Mouse (Mus musculus) erythroblast, adult 5-6 weeks (primary cell): ENCODE measurements around the gene Vcpkmt. TPM values are rescaled to one million over a fixed set of nuclear protein-coding genes. Genes with fewer than 3 reads are reported as not detected.
A peak's percentile ranks its signal among the peaks of the same experiment; 100 is the strongest.
"Not testable (repeated sequence)": the region's sequence is repeated elsewhere in the genome, so short reads cannot be mapped to it uniquely, and the experiment has no call there.

Experiments
- ATAC-seq: replicated peaks from 2 replicates; pipeline ENCODE4 v1.8.0; 2016; ENCODE audit warnings: moderate number of reproducible peaks, mild to moderate bottlenecking, moderate TSS enrichment, inconsistent platforms; ENCODE audit not compliant: poor library complexity, low FRiP score, severe bottlenecking
- total RNA-seq, 2 experiments: library from RNA; stranded (forward) in 1 of 2; stranded (reverse) in 1 of 2; fragments of 150-400 nt in 1 of 2; fragments of 200-764, 138-1000 nt in 1 of 2; gene quantifications; 2 replicates each; pipeline versions ENCODE4 v1.2.3 to v1.2.4; 2015 to 2017; ENCODE audit warnings: low replicate concordance in 2 of 2

The Vcpkmt gene
- total RNA-seq (2015; ENCODE audit: low replicate concordance) = 2.3 and 16.3 TPM in 2 replicates
- 0.42 and 0.51 TPM in 2 replicates for total RNA-seq (2017; ENCODE audit: low replicate concordance)

DNA sequence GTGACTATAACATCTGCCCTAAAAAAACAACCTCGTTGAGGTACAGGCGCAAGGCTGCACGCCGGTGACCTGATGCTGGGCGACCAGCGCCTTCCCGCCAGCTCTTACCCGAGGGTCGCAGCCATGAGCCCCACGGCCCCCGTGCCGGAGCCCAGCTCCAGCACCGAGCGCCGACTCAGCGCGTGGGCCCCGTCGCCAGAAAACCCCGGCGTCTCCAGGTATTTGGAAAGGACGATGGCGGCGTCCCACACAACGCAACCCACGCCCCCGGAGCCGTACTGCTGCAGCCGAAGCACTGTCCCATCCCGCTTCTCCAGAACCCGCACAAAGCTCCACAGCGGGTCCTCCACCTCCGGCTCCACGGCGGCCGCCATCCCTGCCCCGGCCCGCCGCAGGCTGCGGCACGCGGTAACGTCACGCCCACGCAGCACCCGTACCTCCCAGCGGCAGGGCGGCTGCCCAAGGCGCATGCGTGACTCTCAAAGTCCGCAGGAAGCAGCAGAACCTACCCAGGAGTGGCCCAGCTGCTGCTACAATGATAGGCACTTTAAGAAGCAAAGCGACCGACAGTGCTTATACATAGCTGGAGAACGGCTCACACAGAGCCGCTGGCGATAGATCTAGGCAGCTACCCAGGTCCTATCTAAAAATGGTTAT, at the start of gene Vcpkmt:
Gene Vcpkmt, minus strand, starts transcription at position 416 of the 657 bp plus-strand sequence.
- ATAC-seq = peak; percentile 99

DNA sequence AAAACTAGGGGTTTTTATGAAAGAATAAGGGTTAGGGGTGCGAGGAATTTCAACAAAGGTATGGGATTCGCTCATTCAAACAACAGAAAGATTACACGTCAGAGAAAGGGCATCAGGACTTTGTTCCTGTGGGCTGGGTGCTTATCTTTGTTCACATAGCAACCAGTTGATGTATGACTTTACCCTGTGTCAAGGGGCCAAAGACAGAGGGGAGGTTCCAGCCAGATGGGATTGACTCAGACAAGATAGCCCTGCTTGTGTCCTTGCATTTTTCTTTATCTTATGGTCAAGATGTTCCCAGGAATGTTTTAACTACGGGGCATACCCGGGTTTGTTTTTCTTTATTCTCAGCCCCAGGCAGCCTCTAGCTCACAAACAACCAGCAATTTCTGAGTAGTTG, 35.8 kb upstream of the Vcpkmt start:
- not testable (repeated sequence) for ATAC-seq

GRCm38 (mm10) chr12:69604367-69604766, 21.5 kb upstream of the Vcpkmt start:
- ATAC-seq = no peak

GRCm38 (mm10) chr12:69597446-69597845, 14.6 kb upstream of the Vcpkmt start:
- ATAC-seq = no peak

DNA sequence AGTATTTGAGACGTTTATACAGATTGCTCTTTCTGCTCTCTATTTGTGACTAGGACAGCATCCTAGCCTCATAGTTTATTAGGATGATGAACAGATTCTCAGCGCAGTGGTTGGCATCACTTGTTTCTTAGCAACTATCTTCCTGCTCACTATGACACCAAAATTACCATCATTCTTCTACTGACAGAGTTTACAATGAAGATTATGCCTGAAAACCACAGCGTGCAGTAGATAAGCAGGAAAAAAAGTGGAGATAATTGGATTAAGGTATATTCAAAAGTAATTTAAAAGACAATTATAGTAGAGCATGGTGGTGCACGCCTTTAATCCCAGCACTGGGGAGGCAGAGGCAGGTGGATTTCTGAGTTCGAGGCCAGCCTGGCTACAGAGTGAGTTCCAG, 10.3 kb upstream of the Vcpkmt start:
- no peak for ATAC-seq

DNA sequence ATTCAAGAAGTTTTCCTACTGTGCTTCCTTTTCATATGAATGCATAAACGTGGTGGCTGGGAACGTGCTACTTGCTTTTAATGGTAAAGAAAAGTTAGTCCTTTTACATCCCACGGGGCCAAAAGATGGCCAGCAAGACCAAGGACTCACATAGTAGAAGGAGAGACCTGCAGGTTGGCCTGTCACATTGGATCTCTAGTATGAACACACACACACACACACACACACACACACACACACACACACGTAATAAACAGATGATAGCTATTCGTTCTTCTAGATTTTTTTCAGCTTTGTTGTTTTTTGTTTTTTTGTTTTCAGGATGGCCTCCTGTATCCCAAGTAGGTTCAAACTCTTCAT, 422 bp upstream of the Vcpkmt start:
- ATAC-seq = peak; percentile 23; the same call in 1 of the 2 replicates

DNA sequence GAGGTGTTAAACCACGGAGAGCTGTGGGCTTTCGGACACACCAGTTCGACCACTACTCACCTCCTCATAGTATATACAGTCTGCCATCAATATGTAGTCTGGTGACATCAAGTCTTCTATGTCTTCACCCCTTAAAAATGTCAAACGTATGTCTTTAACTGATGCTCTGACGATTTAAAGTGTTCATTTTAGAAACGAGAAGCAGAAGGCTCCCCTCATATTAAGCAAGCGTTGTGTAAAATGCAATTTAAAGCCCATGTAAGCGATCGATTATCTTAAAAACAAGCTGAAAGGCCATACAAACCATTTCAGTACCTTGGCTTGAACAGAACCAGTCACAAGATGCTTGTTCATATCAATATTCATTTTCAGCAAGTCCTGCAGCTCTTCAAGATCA, 614 bp downstream of the Vcpkmt start:
- no peak for ATAC-seq

DNA sequence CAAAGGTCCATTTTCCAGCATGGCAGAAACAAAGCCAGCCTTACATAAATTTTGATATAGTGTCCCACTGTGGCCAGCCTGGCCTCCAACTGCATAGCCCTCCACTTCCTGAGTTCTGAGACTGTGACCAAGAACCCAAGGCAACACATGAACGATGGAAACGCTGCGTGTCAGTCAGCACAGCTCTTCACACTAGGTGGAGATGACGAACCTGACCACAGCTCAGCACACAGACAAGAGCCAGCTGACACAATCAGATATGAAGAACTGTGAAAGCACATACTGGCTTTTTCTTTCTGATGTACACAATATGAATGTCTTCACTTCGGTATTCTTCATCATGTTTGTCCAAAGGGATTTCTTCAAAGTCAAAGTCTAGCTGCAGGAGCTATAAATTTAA, 3.2 kb downstream of the Vcpkmt start:
- ATAC-seq = no peak

DNA sequence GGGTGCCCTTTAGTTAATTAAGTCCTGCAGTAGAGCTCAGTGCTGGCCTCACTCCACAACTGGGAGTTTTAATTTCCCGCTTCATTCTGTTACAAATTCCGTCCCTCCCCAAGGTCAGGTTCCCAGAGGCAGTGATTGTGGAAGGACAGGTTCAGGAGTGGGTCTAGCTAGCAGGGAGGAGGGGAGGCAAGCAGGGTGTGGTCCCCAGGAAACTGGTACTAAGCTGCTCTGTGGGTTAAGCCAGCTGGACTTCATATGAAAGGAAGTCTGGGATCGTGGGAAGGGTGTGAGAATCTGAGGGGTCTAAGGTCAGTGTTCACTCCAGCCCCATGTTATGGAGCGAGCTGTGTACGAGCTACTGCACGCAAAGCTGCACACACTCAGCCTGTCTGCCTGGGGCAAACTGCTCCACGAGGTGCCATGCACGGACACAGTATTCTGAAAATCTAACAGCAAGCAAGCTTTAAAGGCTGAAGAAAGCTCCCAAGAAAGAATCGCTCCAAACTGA, 6.7 kb downstream of the Vcpkmt start:
- ATAC-seq = no peak

DNA sequence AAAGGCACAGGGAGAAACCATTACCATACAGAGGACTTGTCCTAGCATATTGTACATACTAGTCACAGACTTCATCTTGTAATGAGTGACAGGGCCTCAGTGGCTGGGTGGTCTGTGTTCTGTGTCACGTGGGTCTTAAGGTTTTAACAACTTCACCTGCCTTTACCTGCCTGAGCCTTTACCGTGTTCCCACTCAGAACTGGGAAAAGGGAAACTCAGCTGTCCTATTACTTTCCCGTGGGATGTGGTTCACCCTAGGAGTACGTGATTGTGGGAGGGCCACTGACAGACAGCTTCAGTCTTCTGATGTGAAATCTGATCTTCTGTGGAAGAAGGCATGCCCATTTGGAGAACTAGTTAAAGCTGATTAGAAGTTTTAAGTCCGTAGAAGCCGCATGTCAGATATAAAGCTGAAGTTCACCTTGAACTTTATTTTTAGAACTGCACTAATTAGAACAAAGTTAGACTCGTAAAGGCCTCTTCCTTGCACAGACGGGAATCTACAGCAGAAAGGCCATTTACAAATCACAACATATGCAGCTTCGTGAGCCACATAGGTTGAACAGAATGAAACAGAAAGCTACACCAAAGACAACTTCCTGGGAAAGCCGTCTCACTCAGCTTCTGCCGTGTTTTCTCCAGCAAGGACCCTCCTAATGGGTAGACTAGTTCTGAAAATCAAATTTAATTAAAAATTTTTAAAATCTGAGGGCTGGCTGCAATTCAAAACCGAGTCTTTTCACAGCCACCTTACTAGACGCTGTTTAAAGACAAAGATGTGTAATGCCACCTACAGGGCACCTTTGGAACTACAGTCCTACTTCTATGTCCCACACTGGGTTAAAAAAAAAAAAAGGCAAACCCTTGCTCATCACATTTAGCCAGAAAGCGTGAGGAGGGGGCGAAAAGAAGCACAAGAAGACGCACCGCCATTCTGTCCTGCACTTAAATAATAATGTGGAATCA, 8.6 kb downstream of the Vcpkmt start:
- peak; percentile 80 for ATAC-seq

GRCm38 (mm10) chr12:69573271-69573670, 9.6 kb downstream of the Vcpkmt start:
- ATAC-seq = no peak

- ATAC-seq = no peak
These were observed 12.9 kb downstream of the Vcpkmt start for GRCm38 (mm10) chr12:69569926-69570325.

DNA sequence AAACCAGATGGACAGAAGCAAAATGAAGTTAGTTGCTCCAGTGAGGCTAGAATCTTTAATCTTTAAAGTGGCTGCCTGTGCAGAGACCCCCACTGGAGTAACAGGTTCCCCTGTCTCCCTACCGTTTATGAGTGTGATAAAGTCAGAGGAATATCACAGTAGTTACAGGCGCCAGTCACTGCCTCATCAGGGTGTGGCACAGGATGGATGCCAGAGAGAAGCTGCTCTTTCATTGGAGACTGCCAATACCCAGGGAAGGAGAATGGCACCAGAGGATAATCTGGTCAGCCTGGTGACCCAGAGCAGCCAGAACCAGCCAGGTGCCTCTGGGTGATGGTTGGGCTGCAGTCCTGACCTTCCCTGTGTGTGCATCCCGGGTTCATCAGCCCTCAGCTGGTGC, 14.6 kb downstream of the Vcpkmt start:
- 0 out of 2 replicates have a peak, but pooled peaks have one; percentile 51 for ATAC-seq

GRCm38 (mm10) chr12:69561006-69561405, 21.8 kb downstream of the Vcpkmt start:
- not testable (repeated sequence) for ATAC-seq

DNA sequence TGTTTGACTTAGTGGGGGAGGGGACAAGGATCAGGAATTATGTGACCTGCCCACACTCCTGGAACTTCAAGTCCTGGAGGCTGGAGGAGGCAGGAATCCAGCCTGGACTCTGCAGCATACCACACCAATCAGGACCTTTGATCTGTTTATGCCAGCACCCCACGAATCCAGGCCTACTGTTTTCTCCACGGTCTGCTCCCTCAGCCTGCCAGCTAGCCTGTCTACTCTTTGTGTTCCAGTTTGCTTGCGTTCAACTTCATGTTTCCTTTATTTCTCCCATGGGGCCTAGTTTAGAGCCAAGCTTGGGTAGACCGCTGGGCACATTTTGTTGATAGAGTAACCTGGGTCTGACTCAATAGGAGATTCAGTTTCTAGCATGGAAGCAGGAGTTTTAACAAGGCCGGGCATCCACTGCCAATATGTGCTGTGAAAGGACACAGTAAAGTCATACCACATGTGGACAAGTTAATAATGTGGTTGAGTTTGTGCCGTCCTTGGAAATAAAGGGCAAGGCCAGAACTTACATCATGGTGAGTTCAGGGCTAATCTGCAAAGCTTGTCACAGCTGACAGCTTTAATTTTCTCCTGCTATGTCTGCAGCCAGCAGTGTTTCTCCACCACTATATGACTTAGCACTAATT, 26.5 kb downstream of the Vcpkmt start:
- no peak for ATAC-seq

DNA sequence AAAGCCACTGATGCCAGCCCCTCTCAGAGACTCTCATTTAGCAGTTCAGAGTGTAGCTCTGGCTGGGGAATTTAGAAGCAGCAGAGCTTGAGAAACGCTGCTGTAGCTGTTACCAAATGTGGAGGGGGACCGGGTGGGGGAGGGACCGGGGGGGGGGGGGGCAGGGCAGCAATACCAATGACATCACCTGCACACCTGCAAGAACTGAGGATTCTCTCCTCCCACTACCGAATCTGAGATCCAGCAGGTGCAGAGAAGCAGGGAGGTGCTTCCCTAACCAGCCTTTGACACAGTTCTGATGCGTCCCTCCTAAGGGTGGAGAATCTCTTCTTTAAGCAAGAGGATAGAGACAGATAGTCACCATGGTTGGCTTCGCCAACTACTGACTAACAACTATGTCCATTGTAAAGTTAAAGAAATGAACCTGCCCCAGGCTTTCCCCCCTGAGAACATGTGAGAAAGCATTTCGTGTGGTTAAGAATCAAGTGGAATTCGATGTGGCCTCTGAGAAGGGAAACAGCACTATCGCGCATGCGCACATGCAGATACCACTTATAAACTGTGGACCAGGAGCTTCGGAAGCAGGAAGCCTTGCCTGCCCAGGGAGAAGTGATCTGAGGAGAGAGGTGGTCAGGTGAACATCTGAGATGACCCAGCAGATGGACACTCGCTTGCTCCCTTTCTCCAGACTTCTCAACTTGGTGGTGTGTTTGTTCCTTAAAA, 37.2 kb downstream of the Vcpkmt start:
- ATAC-seq = no peak

GRCm38 (mm10) chr12:69544994-69545393, 37.8 kb downstream of the Vcpkmt start:
- no peak for ATAC-seq

GRCm38 (mm10) chr12:69544562-69544961, 38.3 kb downstream of the Vcpkmt start:
- ATAC-seq = no peak

GRCm38 (mm10) chr12:69542376-69542775, 40.5 kb downstream of the Vcpkmt start:
- no peak for ATAC-seq
